Mouse (Mus musculus): ENCODE data around the gene Fancb.

The Fancb gene

GRCm38 (mm10) chrX:164980193-164980775 is at the start of gene Fancb, which contains the start of gene Mospd2:
TSS of gene Fancb (plus strand) at chrX:164980592.
TSS of gene Mospd2 (minus strand) at chrX:164980375.
- peak; percentile 88 for DNase-seq (ENCODE audit: low spot score in 2 of 2)

GRCm38 (mm10) chrX:164941540-164941939 is 38.9 kb upstream of the Fancb start:
- peak; percentile 11 to 24 for DNase-seq (ENCODE audit: low spot score in 2 of 2)

- DNase-seq (ENCODE audit: low spot score in 2 of 2): no peak
Observed at GRCm38 (mm10) chrX:164951858-164952576, 28.4 kb upstream of the Fancb start.

GRCm38 (mm10) chrX:164952601-164953375 is 27.6 kb upstream of the Fancb start:
- DNase-seq (ENCODE audit: low spot score in 2 of 2): no peak

- DNase-seq (ENCODE audit: low spot score in 2 of 2): no peak
Observed at GRCm38 (mm10) chrX:164965750-164966448, 14.5 kb upstream of the Fancb start.

- no peak for DNase-seq (ENCODE audit: low spot score in 2 of 2)
Observed at GRCm38 (mm10) chrX:164971206-164971605, 9.2 kb upstream of the Fancb start.

- DNase-seq (ENCODE audit: low spot score in 2 of 2): no peak
Observed at GRCm38 (mm10) chrX:164978866-164979265, 1.5 kb upstream of the Fancb start.

- DNase-seq (ENCODE audit: low spot score in 2 of 2): no peak
Observed at GRCm38 (mm10) chrX:165003141-165003540, 22.7 kb downstream of the Fancb start.

GRCm38 (mm10) chrX:165004779-165005324 is 24.5 kb downstream of the Fancb start, which contains the start of gene Gm17604:
TSS of gene Gm17604 (minus strand) at chrX:165004829.
- no peak for DNase-seq (ENCODE audit: low spot score in 2 of 2)

Measured in spleen, postnatal 36 days (tissue).